Mouse (Mus musculus) embryo, embryonic 11 days (tissue): ENCODE measurements around the gene Itprid2.
"Not testable (repeated sequence)": the region's sequence is repeated elsewhere in the genome, so short reads cannot be mapped to it uniquely, and the experiment has no call there.

ENCODE experiments used
- DNase-seq: peaks from one replicate; pipeline ENCODE4 v3.0.0-alpha.2; 2015

Gene Itprid2

DNA sequence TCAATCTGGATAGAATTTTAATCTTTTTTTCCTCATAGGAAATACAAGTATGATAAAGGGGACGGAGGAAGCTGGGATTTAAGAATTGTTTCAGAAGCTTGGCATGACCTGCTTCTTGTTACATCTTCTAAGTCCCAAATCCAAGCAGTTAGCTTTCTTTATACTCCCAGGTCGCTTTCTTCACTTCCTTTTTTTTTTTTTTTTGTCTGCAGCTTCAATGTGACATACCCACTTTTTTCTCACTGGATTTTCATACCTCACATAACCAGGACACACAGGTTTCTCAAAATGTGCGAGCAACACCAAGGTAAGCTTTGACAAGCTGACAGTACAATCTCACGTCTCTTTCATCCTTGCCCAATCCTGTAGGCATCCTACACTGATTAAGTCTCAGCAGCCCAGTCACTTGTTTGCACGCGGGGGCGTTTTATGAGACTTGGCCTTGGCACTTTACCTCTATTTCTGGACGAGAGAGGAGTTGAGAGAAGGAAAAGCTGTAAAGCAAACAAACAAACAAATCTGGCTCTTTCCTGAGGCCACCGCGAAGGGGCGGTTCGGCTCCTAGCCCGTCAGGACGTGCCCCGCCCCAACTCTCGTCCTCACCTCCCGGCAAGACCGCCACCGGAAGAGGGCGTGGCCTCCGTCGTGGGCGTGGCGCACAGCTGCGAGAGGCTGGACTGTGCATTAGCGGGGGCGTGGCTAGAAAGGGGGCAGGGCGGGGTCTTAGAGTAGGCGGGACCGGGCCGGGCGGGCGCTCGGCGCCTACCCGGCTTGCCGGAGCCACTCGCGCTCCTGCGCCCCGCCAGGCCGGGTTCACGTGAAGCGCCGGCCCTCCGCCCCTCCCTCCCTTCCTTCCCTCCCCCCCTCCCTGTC is at the start of gene Itprid2:
TSS of gene Itprid2 (plus strand) at position 825 of the 873 bp plus-strand sequence.
- DNase-seq: peak; percentile 98

DNA sequence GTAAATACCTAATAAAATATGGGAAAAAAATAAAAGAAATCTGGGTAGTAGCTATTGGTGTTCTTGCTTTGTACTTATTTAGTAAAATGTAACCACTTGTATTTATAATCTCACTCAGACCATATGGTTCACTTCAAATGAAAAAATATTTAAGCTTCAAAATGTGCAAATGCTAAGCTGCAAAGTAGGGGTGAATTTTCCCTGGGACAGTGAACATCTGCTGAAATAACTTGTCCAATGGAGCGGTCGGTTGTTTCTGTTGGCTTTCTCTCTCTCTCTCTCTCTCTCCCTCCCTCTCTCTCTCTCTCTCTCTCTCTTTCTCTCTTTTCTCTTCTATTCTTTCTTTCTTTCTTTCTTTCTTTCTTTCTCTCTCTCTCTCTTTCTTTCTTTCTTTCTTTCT is 39.0 kb upstream of the Itprid2 start:
- no peak for DNase-seq

DNA sequence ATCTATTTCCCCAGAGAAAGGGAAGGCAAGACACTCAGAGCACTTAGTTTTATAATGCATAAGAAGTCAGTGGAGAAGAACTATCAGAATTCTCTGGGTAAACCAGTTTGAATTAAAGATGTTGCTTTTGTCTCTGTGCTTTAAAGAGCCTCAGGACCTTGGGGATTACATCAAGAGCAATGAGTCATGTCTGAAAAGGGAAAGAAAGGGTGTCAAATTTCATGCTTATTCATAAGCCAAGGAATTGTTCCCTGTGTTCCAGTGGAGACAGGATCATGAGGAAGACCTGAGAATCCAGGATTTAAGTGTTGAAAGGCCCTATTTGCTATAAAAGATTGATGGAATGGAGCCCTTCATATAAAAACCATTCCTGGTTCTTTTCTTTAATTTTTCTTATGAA is 38.1 kb upstream of the Itprid2 start:
- DNase-seq: peak; percentile 21

DNA sequence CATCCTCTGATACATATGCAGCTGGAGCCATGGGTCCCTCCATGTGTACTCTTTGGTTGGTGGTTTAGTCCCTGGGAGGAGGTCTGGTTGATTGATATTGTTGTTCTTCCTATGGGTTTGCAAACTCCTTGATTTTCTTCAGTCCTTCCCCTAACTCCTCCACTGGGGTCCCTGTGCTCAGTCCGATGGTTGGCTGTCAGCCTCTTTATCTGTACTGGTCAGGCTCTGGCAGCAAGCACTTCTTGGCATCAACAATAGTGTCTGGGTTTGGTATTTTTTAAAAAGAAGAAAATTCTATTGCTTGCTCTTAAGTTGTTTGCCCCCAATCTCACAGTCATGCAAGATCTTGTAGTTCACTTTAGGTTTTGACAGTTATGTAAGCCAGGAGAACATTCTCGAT is 34.0 kb upstream of the Itprid2 start:
- DNase-seq: not testable (repeated sequence)

DNA sequence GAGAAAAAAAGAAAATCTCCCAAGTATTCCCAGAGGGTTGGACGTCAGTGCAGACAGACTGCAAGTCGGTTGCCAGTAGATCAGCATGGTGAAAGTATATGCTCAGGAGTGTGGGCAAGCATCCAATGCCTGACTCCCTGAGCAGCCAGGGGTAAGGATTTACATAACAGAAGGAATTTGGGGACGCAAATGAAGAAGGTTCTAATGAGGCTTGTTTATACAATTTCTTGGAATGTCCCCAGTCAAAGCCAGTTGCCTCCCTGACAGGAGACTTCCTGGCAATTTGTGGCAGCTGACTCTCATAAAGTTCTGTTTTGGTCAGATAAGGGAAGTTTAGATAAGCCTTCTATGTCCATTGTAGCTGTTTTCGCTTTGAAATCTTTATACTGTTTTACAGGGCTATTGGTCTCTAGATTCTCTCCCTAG is 33.4 kb upstream of the Itprid2 start:
- DNase-seq: no peak

DNA sequence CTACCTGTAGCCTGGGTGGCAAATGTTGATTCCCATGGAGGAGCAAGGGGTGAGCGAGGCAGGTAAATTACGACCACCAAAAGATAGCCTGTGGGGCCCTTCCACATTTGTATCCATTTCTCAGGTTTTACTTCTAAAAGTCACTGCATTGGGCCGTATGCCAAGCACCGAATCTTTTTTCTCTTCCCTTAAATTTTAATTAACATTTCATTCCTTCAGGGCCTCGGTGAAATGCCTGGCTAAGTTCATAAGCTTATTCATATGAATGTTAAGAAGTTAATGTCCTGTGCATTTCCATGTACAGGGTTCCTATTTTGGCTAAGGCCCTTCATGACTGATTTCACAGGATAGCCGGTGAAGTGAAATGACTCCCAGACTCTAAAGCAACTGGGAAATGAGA is 32.8 kb upstream of the Itprid2 start:
- no peak for DNase-seq

DNA sequence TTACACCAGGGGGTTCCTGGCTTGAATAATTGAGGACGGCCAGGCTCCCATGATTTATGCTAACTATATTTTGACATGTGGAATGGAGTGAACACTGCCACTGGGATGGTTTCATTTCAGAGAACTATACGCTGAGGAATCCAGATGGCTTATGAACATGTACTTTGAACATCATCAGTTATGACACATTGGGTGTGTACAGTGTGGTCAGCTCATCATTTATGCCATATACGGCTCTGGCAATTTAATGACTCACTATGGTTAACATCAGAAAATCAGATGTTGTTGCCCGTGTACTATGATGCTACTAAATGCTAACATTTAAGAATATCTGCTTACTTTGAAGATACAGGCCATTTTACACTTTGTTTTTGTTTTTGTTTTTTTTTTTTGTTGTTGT is 31.8 kb upstream of the Itprid2 start:
- no peak for DNase-seq

DNA sequence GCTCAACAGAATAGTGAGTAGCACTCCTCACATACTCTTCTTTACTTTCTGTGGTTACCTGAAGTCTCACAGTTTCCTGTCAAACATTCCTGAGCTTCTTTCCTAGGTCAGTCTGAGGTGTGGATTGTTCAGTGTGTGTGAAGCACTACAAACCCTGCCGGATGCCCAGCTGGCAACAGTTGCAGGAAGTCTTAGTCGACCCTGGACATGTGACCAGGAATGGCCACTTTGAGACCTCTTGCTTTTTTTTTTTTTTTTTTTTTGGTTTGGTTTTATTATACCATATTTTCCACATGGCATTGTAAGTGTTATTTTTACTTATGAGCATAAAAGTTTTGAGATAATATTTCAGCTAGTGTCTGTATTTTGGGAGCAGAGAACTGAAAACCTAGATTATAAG is 29.1 kb upstream of the Itprid2 start:
- no peak for DNase-seq

DNA sequence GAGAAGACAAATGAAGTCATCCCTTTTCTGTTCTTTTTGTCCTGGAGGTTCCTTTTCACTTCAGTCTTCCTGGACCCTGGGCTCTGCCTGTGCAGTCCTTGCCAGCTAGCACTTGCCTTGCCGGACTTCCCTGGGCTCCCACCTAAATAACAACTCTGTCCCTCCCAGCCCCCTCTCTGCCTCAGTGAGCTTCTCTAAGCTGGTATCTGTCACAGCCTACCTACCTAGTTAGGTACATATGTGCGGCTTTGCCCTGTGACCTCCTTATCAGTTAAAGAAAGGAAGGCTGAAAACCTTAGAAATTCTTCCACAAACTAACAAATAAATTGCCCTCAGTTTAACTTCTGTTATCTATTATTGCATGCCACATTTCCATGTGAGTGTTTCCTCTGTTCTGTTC is 28.0 kb upstream of the Itprid2 start:
- no peak for DNase-seq

DNA sequence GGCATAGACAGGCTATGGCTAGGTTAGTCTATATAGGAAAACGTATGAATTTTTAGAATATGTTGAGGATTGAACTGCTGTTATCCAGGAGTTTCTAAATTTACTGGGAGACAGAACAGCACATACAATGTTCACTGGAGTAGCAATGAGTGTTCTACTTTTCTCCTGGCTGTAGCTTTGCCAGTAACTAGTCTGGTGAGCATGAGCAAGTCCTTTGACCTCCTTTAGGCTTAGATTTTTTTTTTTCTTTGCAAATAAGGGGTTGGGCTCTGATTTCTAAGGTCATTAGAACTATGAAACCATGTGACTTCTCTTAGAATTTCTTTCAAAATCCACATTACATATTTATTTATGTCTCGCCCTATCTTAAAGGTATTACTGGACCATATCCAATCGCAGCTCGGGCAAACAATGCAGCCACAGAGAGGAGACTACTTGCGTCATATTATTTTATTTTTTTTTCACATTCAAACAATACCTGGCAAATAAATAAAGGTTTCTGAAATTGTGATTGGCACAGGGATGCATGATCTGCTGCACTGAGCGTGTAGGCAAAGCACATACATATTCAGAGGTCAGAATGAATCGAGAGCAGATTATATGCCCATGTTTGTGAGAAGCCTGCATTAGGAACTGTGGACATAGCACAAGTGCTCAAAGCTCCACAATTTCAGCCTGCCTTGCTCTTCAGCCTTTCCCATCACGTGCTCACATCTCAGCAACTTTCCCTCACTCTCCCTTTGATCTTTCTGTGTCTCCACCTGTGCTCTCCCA is 26.7 kb upstream of the Itprid2 start:
- no peak for DNase-seq

DNA sequence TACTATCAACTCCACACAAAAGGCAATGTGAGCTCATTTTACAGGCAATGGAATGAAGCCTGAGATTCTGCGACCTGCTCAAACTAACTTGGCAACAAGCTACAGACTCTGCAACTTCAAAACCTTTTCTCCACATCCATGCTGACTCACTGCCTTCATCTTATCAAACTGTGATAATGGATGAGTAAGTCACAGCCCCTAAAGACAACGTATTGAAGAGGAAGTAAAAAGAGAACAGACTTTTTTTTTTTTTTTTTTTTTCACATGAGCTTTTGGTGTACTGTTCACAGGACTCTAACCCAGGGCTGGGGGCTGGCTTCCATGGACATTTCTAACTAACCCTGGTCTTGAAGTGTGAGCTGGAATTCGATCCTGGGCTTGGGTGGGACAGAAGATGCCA is 24.3 kb upstream of the Itprid2 start:
- no peak for DNase-seq

DNA sequence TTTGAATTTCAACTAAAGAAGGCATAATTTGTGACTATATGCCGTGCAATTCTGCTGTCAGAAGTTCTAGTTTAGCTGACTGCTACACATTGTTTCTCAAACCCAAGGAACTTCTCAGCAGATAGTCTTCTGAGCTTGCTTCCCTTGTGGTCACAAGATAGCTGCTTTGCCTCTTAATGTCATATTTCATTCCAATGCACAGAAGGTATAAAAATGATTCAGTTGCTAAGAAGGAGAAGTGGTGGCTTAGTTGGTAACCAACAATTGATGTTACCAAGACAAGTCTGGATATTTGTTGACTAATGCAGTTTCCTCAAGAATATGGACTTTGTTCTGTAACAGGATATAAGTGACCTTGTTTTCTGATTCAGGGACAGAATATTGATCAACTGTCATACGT is 17.0 kb upstream of the Itprid2 start:
- DNase-seq: no peak

DNA sequence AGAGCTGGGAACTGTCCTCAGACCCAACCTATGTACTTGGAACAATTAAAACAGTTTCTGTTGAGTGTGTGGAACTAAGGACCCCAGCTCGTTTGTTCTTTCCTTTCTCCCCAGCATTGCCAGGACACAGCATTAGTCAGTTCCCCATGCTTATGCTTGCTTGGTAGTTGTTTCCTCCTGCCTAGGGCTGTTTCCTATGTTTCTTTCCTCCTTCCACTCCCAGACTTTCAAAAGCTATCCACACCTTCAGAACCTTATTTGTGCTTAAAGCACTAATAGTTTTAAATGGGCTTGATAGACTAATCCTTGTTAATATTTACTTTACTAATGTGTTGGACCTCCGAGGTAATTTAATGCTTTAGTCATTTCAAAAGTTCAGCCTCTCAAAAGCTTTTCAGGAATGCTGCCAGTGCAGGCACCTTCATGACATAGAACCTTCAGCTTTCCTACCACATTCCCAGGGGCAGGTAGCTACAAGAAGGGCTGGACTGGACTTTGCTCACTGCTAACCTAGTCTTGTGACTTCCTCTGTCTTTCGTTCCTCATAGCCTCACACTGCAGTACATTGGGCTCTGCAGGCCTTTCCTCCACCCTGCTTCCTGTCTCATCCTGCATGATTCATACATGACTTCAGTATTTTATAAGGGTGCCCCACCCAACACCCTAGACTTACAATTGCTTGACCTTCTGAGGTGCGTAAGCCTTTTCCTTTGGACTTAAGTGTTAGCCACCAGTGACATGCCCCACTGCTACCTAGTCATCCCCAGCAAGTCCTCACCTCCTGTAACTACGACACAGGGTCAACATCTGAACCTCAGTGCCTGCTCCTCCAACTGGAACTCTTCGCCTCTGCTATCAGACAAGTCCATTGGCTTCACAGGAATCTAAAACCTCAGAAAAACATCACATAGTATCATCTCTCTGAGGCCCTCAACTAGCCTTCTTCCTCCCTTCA is 16.3 kb upstream of the Itprid2 start:
- no peak for DNase-seq

DNA sequence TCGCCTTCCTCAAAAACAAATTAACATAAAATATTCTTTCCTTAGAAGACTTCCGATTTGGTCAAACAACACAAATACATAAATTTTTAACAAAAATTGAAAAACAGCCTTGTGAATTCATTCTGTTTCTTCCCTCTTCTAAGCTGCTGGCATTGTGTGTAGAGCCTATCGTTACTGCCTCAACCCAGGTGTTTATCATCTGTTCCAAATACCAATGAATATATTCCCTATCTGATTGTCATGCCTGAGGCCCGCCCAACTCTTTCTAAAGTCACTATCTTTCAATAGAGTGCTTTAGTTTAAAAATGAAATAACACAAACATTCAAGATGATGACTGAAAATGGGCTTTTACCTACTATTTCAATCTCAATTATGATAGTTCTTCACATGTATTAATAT is 11.9 kb upstream of the Itprid2 start:
- no peak for DNase-seq

DNA sequence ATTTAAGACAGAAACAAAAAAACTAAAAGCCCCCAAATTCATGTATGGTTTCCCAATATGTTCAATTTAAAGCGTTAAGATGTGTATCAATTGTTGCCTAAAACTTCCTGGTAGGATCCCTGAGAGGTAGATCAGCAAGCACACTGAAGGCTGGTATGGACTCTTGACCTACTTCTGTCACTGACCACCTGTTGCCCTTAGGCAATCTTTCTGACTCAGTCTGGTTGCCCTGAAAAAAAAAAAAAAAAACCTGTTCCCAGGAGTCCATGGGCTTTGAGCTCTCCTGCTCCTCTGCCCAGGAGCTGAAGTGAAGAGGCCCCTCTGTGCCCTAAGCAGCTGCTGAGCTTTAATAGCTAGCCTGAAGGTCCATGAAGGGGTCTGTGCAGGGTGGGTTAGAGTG is 7.5 kb upstream of the Itprid2 start:
- no peak for DNase-seq

DNA sequence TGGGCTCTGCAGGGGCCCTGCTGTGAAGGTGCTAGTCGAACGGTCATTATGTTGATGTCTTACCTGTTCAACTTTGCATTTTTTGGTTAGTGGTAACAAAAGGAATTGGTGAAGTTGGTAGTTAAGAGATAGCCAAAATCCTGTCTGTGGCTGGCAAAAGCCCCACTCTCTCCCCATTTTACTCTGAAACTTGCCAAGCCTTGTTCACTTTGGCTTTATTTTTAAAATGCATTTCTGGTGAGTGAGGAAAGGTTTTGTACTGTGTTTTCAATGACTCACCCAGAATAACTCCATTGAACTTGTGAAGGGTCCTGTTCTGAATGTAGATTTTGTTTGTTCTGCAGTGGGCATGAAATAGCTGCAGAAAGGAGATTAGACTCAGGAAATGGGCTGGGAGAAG is 4.9 kb upstream of the Itprid2 start:
- no peak for DNase-seq

DNA sequence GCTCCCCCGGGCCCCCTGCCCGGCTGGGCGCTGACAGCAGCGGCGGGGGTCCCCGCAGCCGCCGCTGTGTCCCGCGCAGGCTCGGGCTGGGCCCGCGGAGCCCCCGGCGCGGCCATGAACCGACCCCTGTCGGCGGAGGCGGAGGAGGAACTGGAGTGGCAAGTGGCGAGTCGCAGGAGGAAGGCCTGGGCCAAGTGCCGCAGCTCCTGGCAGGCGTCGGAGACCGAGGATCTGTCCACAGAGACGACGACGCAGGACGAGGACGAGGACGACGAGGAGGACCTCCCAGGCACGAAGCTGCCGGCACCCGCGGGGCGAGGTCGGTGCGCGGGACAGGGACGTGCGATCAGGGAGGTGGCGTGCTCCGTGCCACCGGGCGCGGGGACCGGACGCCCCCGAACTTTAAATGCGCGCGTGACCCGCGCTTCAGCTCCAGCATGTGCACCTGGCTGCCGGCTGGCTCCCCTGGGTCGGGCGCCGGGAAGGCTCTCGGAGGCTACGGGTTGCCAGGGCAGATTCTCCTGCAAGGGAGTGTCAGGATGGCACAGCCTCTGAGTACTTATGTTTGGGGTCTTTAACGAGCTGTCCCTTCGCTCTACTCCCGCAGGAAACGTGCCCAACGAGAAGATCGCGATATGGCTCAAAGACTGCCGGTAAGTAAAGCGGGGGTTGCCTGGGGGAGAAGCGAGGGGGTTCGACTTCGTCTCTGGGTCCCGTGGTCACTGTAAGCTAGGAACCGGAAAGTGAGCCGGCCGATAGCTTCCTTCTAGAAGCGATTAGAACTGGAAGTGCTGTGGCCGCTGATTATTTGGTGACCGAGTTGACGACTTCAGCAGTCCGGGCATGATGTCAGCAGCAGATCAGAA is 507 bp downstream of the Itprid2 start:
- peak; percentile 76 for DNase-seq

DNA sequence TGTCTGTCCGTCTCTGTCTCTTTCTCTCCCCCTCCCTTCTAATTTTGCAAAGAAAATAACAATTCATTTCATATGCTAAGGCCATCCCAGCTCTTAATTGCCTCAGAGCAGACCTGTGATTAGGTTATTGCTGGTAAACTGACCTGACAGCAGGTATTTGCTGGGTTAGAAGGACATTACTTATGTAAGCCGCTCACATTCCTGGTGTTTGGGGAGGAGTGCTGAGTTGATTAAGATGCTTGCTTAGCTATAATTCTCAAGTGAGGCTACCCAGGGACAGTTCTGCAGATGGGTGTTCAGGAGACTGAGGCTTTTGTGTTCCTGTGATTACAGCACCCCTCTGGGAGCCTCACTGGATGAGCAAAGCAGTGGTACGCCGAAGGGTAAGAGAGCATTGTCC is 3.8 kb downstream of the Itprid2 start:
- no peak for DNase-seq

DNA sequence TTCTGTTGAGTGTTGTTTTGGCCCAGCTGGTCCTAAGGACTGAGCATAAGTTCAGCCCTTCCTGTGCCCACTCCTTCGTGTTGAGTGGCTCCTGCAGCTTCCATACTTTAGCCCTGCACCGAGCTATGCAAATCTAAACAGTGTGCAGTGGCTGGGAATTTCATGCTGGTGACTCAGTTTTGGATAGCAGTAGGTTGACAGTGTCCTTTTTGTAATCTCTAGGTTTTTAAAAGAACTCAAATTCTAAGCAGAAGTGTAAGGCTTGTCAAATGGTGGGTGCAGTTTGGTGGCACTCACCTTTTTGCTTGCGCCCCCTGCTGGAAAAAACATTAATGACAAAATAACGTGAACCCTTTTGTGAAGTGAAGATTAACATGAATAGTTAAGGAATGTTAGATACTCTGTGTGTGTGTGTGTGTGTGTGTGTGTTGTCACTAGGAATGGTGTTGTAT is 11.1 kb downstream of the Itprid2 start:
- peak; percentile 71 for DNase-seq

DNA sequence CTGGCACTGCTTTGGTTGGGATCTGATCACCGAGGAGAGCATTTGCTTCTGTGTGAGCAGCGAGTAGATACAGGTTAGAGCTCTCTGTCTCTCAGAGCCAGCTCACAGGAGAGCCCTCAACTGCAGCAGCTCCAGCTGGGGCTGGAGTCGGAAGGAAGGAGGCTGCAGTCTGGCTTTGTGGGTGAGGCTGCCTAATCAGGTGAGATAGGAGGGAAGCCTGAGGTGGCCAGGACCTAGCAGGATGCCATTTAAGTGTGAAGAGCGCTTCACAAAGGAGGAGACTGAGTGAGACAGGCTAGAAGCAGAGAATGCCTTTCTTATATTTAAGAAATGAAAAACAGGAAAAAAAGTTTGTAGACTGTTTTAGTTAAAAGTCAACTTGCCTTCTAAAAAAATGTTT is 11.9 kb downstream of the Itprid2 start:
- DNase-seq: no peak

DNA sequence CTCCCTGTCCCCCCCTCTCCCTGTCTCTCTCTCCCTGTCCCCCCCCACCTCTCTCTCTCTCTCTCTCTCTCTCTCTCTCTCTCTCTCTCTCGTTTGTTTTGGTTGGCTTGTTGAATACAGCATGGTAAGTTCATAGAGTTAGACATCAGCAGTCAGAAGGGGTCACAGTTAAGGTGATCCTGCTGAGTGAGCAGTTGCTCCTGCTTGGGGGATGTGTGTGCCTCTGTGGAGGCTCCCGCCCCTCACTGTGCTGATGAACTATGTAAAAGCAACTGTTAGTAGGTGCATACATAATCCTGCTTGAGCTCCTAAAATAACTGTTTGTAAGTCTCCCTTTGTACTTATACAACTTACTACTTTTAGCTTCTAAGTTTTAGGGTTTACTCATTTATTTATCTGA is 12.6 kb downstream of the Itprid2 start:
- DNase-seq: no peak

DNA sequence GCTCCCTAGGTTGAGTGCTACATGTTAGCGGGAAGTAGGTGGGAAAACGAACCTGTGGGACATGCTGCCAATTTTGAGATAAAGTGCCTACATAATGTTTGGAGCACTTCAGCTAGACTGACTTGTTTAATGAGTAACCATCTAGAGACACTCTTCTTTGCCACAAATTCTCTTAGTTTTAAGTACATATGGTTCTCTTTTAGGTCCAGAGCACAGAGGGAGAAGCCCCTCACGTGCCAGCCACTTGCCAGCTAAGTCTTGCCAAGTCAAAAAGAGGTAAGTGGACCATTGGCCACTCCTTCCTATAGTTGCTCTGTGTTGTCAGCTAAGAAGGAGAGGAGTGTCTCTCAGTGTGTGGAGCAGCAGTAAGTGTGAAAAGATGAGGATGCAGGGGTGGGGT is 16.0 kb downstream of the Itprid2 start:
- DNase-seq: no peak
